Mouse (Mus musculus): ENCODE data around the gene Exph5. TPM values are rescaled to one million over a fixed set of nuclear protein-coding genes. Genes with fewer than 3 reads are reported as not detected.
A peak's percentile ranks its signal among the peaks of the same experiment; 100 is the strongest.

Gene Exph5
- polyA plus RNA-seq, 1 experiment from 2014 or later: 6.5 TPM

DNA sequence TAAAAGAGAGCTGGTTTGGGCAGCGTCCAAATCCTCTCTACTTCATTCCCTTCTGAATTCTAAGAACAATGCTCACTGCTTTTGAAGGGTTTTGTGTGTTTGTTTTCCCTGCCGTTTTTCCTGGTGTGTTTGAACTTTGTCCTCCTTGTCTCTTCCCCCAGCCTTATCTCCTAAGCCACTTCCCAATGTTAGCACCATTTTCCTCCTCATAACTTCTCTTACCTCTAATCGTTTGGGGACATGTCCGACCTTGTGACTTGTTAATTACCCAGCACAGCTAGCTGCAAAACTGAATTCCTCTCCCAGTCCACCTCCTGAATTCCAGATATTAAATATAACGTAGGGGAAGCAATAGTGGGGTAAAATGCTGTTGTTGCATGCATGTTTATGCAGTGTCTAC is 76.1 kb downstream of the Exph5 start:
- WGBS: 28% methylated on average over 5 of the region's 5 CpGs
- no peak for TF ChIP-seq CTCF (IDR thresholded peaks at IDR 0.05; ENCODE audit: low read depth)
- TF ChIP-seq EP300 (optimal IDR thresholded peaks at IDR 0.05): no peak
- no peak overlapping the region for H3K9ac ChIP-seq (ENCODE audit: low read length)
- no peak overlapping the region for H3K4me3 ChIP-seq (ENCODE audit: low read depth, low read length)
- DNase-seq (ENCODE audit: low spot score) (no peak), ATAC-seq (ENCODE audit: low FRiP score, low TSS enrichment) (no peak)
- no peaks in the 10 kb centered on the region for H3K9me3 ChIP-seq (ENCODE audit: control insufficient read depth, low read length)
- no peak overlapping the region for H3K27ac ChIP-seq (replicated peaks)
- peaks cover 3% of the 10 kb centered on the region; the same call in 1 of the 2 replicates for H3K4me1 ChIP-seq (replicated peaks; ENCODE audit: control insufficient read depth, insufficient read depth)
- peaks cover 3% of the 10 kb centered on the region; the same call in 1 of the 2 replicates for H3K36me3 ChIP-seq (ENCODE audit: control insufficient read depth, insufficient read depth, low read length)
- H3K27me3 ChIP-seq (ENCODE audit: control insufficient read depth, insufficient read depth, low read length): no peaks in the 10 kb centered on the region
- no peak overlapping the region for H3K4me2 ChIP-seq (replicated peaks; ENCODE audit: low read depth)

DNA sequence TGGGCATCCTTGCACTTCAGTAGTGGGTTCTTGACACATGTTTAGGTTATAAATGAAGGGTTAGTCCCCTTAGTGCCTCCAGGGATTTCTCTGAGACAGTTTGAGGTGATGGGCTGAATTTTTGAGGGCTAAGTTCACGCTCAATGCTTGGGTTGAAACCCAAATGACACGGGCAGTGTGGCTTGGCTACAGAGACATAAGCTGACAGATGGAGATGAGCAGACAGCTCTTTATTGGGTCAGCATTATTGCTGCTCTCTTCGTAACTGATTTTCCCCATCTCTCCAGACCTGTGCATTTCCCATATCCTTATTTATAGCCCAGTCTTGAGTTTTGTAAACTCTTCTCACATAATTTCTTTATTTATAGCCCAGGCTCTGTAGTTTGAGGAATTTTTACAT is 76.7 kb downstream of the Exph5 start:
- Histone ChIP-seq H3K9me3 (ENCODE audit: control insufficient read depth, low read length) (no peaks in the 10 kb centered on the region), H3K9ac (ENCODE audit: low read length) (no peak overlapping the region), H3K4me3 (ENCODE audit: low read depth, low read length) (no peak overlapping the region), H3K4me1 (replicated peaks; ENCODE audit: control insufficient read depth, insufficient read depth) (peaks cover 3% of the 10 kb centered on the region; the same call in 1 of the 2 replicates), H3K36me3 (ENCODE audit: control insufficient read depth, insufficient read depth, low read length) (peaks cover 1% of the 10 kb centered on the region; the same call in 1 of the 2 replicates), H3K27ac (replicated peaks) (no peak overlapping the region), H3K4me2 (replicated peaks; ENCODE audit: low read depth) (no peak overlapping the region), H3K27me3 (ENCODE audit: control insufficient read depth, insufficient read depth, low read length) (no peaks in the 10 kb centered on the region)
- no peak for ATAC-seq (ENCODE audit: low FRiP score, low TSS enrichment)
- WGBS: 58% methylated on average over 3 of the region's 3 CpGs
- DNase-seq (ENCODE audit: low spot score): no peak
- TF ChIP-seq CTCF (IDR thresholded peaks at IDR 0.05; ENCODE audit: low read depth) (no peak), EP300 (optimal IDR thresholded peaks at IDR 0.05) (no peak)

DNA sequence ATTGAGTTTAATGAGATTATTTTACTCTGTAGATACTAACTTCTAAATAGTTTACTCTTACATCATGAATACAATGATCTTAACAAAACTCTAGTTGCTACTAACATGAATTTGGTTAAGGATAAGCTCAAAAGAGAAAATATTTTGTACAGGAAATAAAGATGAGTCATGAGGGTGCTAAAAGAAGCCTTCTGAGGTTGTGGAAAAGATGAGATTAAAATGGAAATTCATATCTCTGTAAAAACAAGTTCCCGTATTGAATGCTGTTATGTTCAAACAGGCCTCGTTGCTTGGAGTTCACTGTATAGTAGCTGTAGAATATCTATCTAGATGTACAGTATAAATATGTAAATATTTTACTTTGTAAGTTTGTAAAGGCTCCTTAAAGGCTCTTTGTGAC is 79.1 kb downstream of the Exph5 start:
- TF ChIP-seq EP300 (optimal IDR thresholded peaks at IDR 0.05) (no peak), CTCF (IDR thresholded peaks at IDR 0.05; ENCODE audit: low read depth) (no peak)
- no peaks in the 10 kb centered on the region for H3K27me3 ChIP-seq (ENCODE audit: control insufficient read depth, insufficient read depth, low read length)
- no peak overlapping the region for H3K4me3 ChIP-seq (ENCODE audit: low read depth, low read length)
- no peak overlapping the region for H3K9ac ChIP-seq (ENCODE audit: low read length)
- H3K4me2 ChIP-seq (replicated peaks; ENCODE audit: low read depth): no peak overlapping the region
- no peak overlapping the region for H3K27ac ChIP-seq (replicated peaks)
- H3K4me1 ChIP-seq (replicated peaks; ENCODE audit: control insufficient read depth, insufficient read depth): peaks cover 3% of the 10 kb centered on the region; the same call in 1 of the 2 replicates
- no peak for DNase-seq (ENCODE audit: low spot score)
- no peaks in the 10 kb centered on the region for H3K36me3 ChIP-seq (ENCODE audit: control insufficient read depth, insufficient read depth, low read length)
- no peak for ATAC-seq (ENCODE audit: low FRiP score, low TSS enrichment)
- 36% methylated on average over 2 of the region's 2 CpGs for WGBS
- no peaks in the 10 kb centered on the region for H3K9me3 ChIP-seq (ENCODE audit: control insufficient read depth, low read length)

DNA sequence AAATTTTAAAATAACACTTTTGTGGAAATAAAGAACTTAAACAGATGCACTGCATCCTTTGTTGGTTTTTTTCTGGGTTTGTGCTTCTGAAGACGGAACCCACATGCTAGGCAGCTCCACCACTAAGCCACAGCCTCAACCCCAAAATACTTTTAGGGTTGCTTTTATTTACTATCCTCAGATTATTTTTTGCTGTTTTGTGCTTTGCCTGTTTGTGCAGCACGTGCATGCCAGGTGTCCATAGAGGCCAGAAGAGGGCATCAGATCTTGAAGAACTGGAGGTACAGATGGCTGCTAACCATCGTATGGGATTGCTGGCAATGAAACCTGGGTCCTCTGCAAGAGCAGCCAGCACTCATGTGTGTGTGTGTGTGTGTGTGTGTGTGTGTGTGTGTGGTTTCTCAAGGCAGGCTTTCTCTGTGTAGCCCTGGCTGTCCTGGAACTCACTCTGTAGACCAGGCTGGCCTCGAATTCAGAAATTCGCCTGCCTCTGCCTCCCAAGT is 79.7 kb downstream of the Exph5 start:
- DNase-seq (ENCODE audit: low spot score) (no peak), ATAC-seq (ENCODE audit: low FRiP score, low TSS enrichment) (no peak)
- no peaks in the 10 kb centered on the region for H3K27me3 ChIP-seq (ENCODE audit: control insufficient read depth, insufficient read depth, low read length)
- H3K4me1 ChIP-seq (replicated peaks; ENCODE audit: control insufficient read depth, insufficient read depth): peaks cover 3% of the 10 kb centered on the region; the same call in 1 of the 2 replicates
- no peaks in the 10 kb centered on the region for H3K36me3 ChIP-seq (ENCODE audit: control insufficient read depth, insufficient read depth, low read length)
- TF ChIP-seq CTCF (IDR thresholded peaks at IDR 0.05; ENCODE audit: low read depth): no peak
- no peak for TF ChIP-seq EP300 (optimal IDR thresholded peaks at IDR 0.05)
- no peak overlapping the region for H3K4me2 ChIP-seq (replicated peaks; ENCODE audit: low read depth)
- H3K27ac ChIP-seq (replicated peaks): no peak overlapping the region
- no peak overlapping the region for H3K9ac ChIP-seq (ENCODE audit: low read length)
- H3K9me3 ChIP-seq (ENCODE audit: control insufficient read depth, low read length): no peaks in the 10 kb centered on the region
- H3K4me3 ChIP-seq (ENCODE audit: low read depth, low read length): no peak overlapping the region
- WGBS: 73% methylated on average over 4 of the region's 5 CpGs

DNA sequence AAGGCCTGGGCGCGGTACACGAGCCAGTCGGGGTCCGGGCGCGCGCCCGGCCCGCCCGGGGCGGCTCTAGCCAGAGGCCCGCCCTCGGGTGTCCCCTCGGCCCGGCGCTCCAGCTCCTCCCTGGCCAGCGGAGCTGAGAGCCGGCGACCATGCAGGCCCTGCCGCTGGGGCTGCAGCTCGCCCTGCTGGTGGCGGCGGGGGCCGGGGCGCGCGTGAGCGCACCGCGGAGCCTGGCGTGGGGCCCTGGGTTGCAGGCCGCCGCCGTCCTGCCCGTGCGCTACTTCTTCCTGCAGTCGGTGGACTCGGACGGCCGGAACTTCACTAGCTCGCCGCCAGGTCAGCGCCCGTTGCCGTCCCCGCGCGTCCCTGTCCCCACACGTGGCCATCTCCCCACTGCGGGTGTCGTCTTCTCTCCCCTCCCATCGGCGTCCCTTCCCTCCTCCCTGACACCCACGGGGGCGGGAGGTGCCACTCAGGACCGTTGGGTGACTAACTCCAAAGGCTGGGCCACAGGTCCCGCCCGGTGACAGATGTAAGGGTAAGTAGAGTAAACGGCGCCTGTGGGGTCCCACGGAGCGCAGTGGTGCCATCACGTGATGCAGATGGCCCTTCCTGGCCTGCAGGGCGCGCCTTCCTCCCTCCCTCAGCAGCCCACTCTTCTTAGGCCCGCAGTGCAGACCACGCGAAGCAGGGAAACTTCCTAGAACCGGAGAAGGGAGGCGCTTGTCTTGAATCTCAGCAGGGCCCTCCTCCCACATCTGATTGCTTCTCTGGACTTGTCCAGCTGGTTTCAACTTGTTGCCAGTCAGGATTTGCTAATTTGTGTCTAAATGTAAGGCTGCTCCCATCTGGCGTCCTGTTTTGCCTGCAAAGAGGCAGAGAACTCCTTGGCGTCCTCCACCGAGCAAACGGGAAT is 82.7 kb downstream of the Exph5 start, which contains the start of gene Kdelc2:
Kdelc2 (plus strand) TSS at position 75 of the 916 bp plus-strand sequence.
- Histone ChIP-seq H3K4me1 (replicated peaks; ENCODE audit: control insufficient read depth, insufficient read depth) (no peaks in the 10 kb centered on the region), H3K4me2 (replicated peaks; ENCODE audit: low read depth) (peak within 1 kb of the TSS; percentile 79), H3K27ac (replicated peaks) (peak within 1 kb of the TSS; percentile 99), H3K9me3 (ENCODE audit: control insufficient read depth, low read length) (no peaks in the 10 kb centered on the region), H3K36me3 (ENCODE audit: control insufficient read depth, insufficient read depth, low read length) (no peaks in the 10 kb centered on the region), H3K9ac (ENCODE audit: low read length) (peak within 1 kb of the TSS; percentile 94), H3K27me3 (ENCODE audit: control insufficient read depth, insufficient read depth, low read length) (no peaks in the 10 kb centered on the region), H3K4me3 (ENCODE audit: low read depth, low read length) (peak within 1 kb of the TSS; percentile 80)
- TF ChIP-seq CTCF (IDR thresholded peaks at IDR 0.05; ENCODE audit: low read depth): peak; percentile 67
- TF ChIP-seq EP300 (optimal IDR thresholded peaks at IDR 0.05): peak; percentile 90
- 0% methylated on average over 63 of the region's 75 CpGs for WGBS
- ATAC-seq (ENCODE audit: low FRiP score, low TSS enrichment): peak; percentile 94
- peak; percentile 87 for DNase-seq (ENCODE audit: low spot score)

DNA sequence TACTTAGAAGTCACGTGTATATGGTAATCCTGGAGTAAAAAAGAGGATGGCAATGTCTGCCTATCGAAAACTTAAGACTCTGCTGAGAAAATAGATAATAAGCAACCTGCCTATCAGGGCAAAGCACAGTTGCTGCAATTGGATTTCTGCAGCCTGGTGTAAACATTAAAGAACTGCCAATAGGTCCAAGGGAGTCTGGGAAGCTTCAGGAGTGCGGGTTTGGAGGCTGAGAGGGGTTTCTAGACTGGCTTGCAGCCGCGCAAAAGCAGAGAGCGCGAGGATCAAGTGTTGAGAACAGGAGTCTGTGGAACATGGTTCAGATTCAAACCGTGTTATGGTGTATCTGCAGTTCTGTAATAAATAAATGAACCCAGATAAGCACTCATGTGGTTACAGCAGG is 83.4 kb downstream of the Exph5 start:
- peak overlapping the region; percentile 80 for H3K4me3 ChIP-seq (ENCODE audit: low read depth, low read length)
- peak overlapping the region; percentile 79 for H3K4me2 ChIP-seq (replicated peaks; ENCODE audit: low read depth)
- WGBS: 0% methylated on average over 8 of the region's 8 CpGs
- peak overlapping the region; percentile 99 for H3K27ac ChIP-seq (replicated peaks)
- H3K9ac ChIP-seq (ENCODE audit: low read length): peak overlapping the region; percentile 60
- no peak for TF ChIP-seq CTCF (IDR thresholded peaks at IDR 0.05; ENCODE audit: low read depth)
- TF ChIP-seq EP300 (optimal IDR thresholded peaks at IDR 0.05): no peak
- no peak for DNase-seq (ENCODE audit: low spot score)
- H3K27me3 ChIP-seq (ENCODE audit: control insufficient read depth, insufficient read depth, low read length): no peaks in the 10 kb centered on the region
- no peaks in the 10 kb centered on the region for H3K9me3 ChIP-seq (ENCODE audit: control insufficient read depth, low read length)
- peak; percentile 32 for ATAC-seq (ENCODE audit: low FRiP score, low TSS enrichment)
- no peaks in the 10 kb centered on the region for H3K36me3 ChIP-seq (ENCODE audit: control insufficient read depth, insufficient read depth, low read length)
- no peaks in the 10 kb centered on the region for H3K4me1 ChIP-seq (replicated peaks; ENCODE audit: control insufficient read depth, insufficient read depth)
